Mouse (Mus musculus): Measurements from ENCODE around the gene Ceacam16. TPM values are rescaled to one million over a fixed set of nuclear protein-coding genes. Genes with fewer than 3 reads are reported as not detected.

Ceacam16 gene
- 0.43 and 0.71 TPM in 2 replicates for polyA plus RNA-seq (2015; fragmentation: Nextera tagmentation; extraction: Ambion mirVana)

DNA sequence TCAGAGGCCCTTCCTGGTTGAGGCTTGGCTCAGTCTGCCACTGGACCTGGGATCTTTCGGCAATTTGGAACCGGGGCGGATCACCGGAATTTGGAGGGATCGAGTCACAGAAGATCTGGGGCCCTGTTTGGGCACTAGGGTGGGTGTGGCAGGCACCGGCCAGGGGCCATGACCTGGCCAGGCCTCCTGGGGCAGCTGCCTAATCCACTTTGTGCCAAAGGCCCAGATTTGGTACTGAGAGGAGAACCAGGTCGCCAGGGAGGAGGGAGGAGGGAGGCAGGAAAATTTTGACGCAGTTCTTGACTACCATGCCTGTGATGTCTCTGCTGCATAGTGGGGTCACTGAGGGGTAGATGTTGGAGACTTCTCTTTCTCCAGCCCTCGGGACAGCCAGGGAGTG is at the start of gene Ceacam16:
Ceacam16 (minus strand) TSS at position 101 of the 400 bp plus-strand sequence.

DNA sequence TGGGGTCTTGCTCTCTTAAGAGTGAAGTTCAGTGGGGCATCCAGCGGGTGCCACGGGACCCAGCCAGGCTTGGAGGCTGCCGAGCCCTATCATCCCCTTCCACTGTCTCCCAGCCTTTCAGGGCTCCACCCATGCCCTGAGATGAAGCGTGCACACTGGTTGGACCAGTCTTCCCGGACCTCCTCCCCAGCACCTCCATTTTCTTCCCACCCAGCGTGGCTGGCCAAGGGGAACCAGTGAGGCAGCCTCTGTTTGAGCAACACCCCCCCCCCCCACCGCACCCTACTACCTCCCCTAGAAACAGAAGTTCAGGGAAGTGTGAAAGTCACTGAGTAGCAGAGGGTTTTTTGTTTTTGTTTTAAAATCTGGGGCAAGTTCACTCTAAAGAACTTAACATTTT is 26.8 kb upstream of the Ceacam16 start, which contains the start of gene Ceacam19:
Ceacam19 (minus strand) TSS at position 117 of the 400 bp plus-strand sequence.

DNA sequence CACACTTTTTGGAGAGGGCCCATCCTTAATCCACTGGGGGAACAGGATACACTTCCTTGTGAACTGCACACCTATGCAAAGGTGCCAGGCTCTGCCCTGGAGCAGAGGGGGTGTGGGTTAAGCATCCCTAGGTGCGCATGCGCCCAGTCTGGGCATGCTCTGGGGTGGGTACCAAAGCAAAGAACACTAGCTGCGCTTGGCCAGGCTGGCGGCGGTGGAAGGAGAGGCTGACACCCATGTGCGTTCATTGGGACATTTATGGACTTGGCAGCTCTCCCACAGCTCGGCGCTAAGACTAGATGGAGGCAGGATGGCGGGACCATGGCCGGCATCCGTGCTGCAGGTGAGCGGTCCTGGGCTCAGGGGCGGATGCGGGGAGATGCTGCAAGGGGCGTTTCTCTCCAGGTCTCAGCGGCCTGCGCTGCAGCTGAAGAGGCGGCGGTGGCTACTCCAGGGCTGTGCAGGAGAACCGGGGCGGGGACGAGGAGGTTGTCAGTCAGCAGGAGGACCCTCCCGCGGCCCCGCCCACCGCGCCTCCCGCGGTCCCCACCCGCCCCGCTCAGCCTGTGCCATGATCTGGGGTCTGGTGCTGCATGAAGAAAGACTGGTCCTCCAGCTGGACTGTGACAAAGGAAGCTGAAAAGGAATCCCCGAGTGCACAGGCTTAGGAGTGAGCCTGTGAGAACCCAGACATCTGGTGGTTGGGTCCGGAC is 9.1 kb downstream of the Ceacam16 start, which contains the start of gene Gm19345:
Gm19345 (plus strand) TSS at position 146 of the 713 bp plus-strand sequence.

DNA sequence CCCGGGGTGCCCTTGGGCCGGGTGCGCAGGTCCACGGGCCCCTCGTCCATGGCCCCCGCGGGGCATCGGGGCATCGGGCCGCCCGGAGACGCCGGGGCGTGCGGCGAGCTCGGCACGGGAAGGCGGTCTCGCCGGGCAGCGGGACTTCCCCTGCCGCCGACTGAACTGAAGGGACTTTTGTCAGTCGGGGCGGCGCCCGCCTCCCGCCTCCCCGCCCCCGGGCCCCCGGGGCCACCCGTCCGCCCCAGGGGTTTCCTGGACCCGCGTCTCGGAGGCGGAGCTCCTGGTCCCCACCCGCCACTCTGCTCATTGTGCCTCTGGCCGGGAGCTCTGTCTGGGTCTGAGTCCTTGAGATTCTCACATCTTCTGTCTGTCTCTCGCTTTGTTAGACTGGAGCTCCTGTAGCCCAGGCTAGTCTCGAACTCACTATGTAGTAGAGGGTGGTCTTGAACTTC is 38.5 kb downstream of the Ceacam16 start, which contains the start of gene Bcl3:
Bcl3 (minus strand) TSS at position 167 of the 455 bp plus-strand sequence.

Other genes with a start within 250 kb of the Ceacam16 start
- 8.2 and 9.2 TPM in 2 replicates for gene Relb, start 231.9 kb downstream of the Ceacam16 start, polyA plus RNA-seq (2015; fragmentation: Nextera tagmentation; extraction: Ambion mirVana)
- gene Clptm1, start 196.3 kb downstream of the Ceacam16 start, polyA plus RNA-seq (2015; fragmentation: Nextera tagmentation; extraction: Ambion mirVana) = 168 and 169 TPM in 2 replicates
- 0.68 and 1.0 TPM in 2 replicates for gene Apoc2, start 183.4 kb downstream of the Ceacam16 start, polyA plus RNA-seq (2015; fragmentation: Nextera tagmentation; extraction: Ambion mirVana)
- not detected in 2 replicates for gene Gm44805, start 179.9 kb downstream of the Ceacam16 start, polyA plus RNA-seq (2015; fragmentation: Nextera tagmentation; extraction: Ambion mirVana)
- gene Apoc4, start 179.8 kb downstream of the Ceacam16 start, polyA plus RNA-seq (2015; fragmentation: Nextera tagmentation; extraction: Ambion mirVana) = not detected in 2 replicates
- 20.8 and 34.8 TPM in 2 replicates for gene Apoc1, start 168.6 kb downstream of the Ceacam16 start, polyA plus RNA-seq (2015; fragmentation: Nextera tagmentation; extraction: Ambion mirVana)
- gene Apoe, start 162.1 kb downstream of the Ceacam16 start, polyA plus RNA-seq (2015; fragmentation: Nextera tagmentation; extraction: Ambion mirVana) = 4,011 and 4,143 TPM in 2 replicates
- 179 and 192 TPM in 2 replicates for gene Tomm40, start 145.9 kb downstream of the Ceacam16 start, polyA plus RNA-seq (2015; fragmentation: Nextera tagmentation; extraction: Ambion mirVana)
- 52.6 and 57.8 TPM in 2 replicates for gene Nectin2, start 110.8 kb downstream of the Ceacam16 start, polyA plus RNA-seq (2015; fragmentation: Nextera tagmentation; extraction: Ambion mirVana)
- 38.7 and 44.4 TPM in 2 replicates for gene Bcam, start 90.3 kb downstream of the Ceacam16 start, polyA plus RNA-seq (2015; fragmentation: Nextera tagmentation; extraction: Ambion mirVana)
- gene Cblc, start 64.5 kb downstream of the Ceacam16 start, polyA plus RNA-seq (2015; fragmentation: Nextera tagmentation; extraction: Ambion mirVana) = 0.68 and 0.80 TPM in 2 replicates
- gene Bcl3, start 38.5 kb downstream of the Ceacam16 start, polyA plus RNA-seq (2015; fragmentation: Nextera tagmentation; extraction: Ambion mirVana) = 0.94 and 1.2 TPM in 2 replicates
- 17.7 and 18.9 TPM in 2 replicates for gene Gm19345, start 9.3 kb downstream of the Ceacam16 start, polyA plus RNA-seq (2015; fragmentation: Nextera tagmentation; extraction: Ambion mirVana)
- not detected in 2 replicates for gene Ceacam19, start 26.7 kb upstream of the Ceacam16 start, polyA plus RNA-seq (2015; fragmentation: Nextera tagmentation; extraction: Ambion mirVana)
- gene Pvr, start 59.9 kb upstream of the Ceacam16 start, polyA plus RNA-seq (2015; fragmentation: Nextera tagmentation; extraction: Ambion mirVana) = 7.1 and 8.5 TPM in 2 replicates
- not detected in 2 replicates for gene Igsf23, start 89.5 kb upstream of the Ceacam16 start, polyA plus RNA-seq (2015; fragmentation: Nextera tagmentation; extraction: Ambion mirVana)
- gene Ceacam20, start 104.1 kb upstream of the Ceacam16 start, polyA plus RNA-seq (2015; fragmentation: Nextera tagmentation; extraction: Ambion mirVana) = not detected in 2 replicates
- not detected in 2 replicates for gene Nlrp9b, start 130.2 kb upstream of the Ceacam16 start, polyA plus RNA-seq (2015; fragmentation: Nextera tagmentation; extraction: Ambion mirVana)
- not detected in 2 replicates for gene Vmn1r91, start 238.4 kb upstream of the Ceacam16 start, polyA plus RNA-seq (2015; fragmentation: Nextera tagmentation; extraction: Ambion mirVana)

Measured in neural tube, postnatal 0 days (tissue).